Mouse (Mus musculus) bone marrow macrophage, adult 2 months (primary cell): ENCODE measurements around the gene Mxi1. TPM values are rescaled to one million over a fixed set of nuclear protein-coding genes. Genes with fewer than 3 reads are reported as not detected.

Source experiments
- H3K27ac ChIP-seq: 2 replicates; pipeline ENCODE4 v1.5.1; 2012; ENCODE audit warnings: low read depth, low read length; ENCODE audit not compliant: insufficient read depth
- H3K4me1 ChIP-seq: 2 replicates; pipeline ENCODE4 v1.6.1; 2012; ENCODE audit warnings: low read length; ENCODE audit not compliant: control insufficient read depth, insufficient read depth
- H3K4me3 ChIP-seq: 2 replicates; pipeline ENCODE4 v1.5.1; 2012; ENCODE audit warnings: mild to moderate bottlenecking, low read length, moderate library complexity; ENCODE audit not compliant: insufficient read depth
- CTCF ChIP-seq: IDR thresholded peaks from 2 replicates; pipeline ENCODE4 v1.5.1; 2012; ENCODE audit warnings: low read depth, mild to moderate bottlenecking, low read length, moderate library complexity
- POLR2A ChIP-seq: IDR thresholded peaks from 2 replicates; pipeline ENCODE4 v1.6.1; 2012; ENCODE audit warnings: mild to moderate bottlenecking, low read depth, low read length, borderline replicate concordance
- polyA plus RNA-seq: library from polyadenylated mRNA; stranded (reverse); fragments of >200 nt; gene quantifications from 2 replicates; pipeline ENCODE4 v1.2.4, GENCODE M21; 2012; ENCODE audit not compliant: missing spikeins, insufficient read depth, insufficient read length

Gene Mxi1
- polyA plus RNA-seq, 1 experiment: 49.2 TPM

GRCm38 (mm10) chr19:53364551-53364950 lies 54.2 kb downstream of the Mxi1 start:
- TF ChIP-seq CTCF: no peak
- TF ChIP-seq POLR2A: no peak
- no peak overlapping the region for H3K4me3 ChIP-seq
- peaks cover 16% of the 10 kb centered on the region for H3K4me1 ChIP-seq
- H3K27ac ChIP-seq: no peak overlapping the region

GRCm38 (mm10) chr19:53364963-53365362 lies 54.6 kb downstream of the Mxi1 start:
- TF ChIP-seq CTCF: no peak
- no peak for TF ChIP-seq POLR2A
- Histone ChIP-seq H3K4me1 (peaks cover 16% of the 10 kb centered on the region), H3K4me3 (peak overlapping the region; percentile 35), H3K27ac (no peak overlapping the region)

- no peak overlapping the region for H3K27ac ChIP-seq
- H3K4me1 ChIP-seq: peaks cover 16% of the 10 kb centered on the region
- no peak for TF ChIP-seq CTCF
- TF ChIP-seq POLR2A: no peak
- H3K4me3 ChIP-seq: no peak overlapping the region
Observed at GRCm38 (mm10) chr19:53366057-53366775, 55.9 kb downstream of the Mxi1 start.

GRCm38 (mm10) chr19:53366881-53367280 lies 56.6 kb downstream of the Mxi1 start:
- no peak for TF ChIP-seq CTCF
- TF ChIP-seq POLR2A: no peak
- H3K27ac ChIP-seq: no peak overlapping the region
- no peak overlapping the region for H3K4me3 ChIP-seq

GRCm38 (mm10) chr19:53369469-53370043 lies 59.2 kb downstream of the Mxi1 start:
- peak; percentile 70 for TF ChIP-seq CTCF
- TF ChIP-seq POLR2A: no peak
- H3K27ac ChIP-seq: no peak overlapping the region

More at GRCm38 (mm10) chr19:53366881-53367280, 56.6 kb downstream of the Mxi1 start:
- H3K4me1 ChIP-seq: peaks cover 16% of the 10 kb centered on the region

GRCm38 (mm10) chr19:53370233-53370632 lies 59.9 kb downstream of the Mxi1 start:
- Histone ChIP-seq H3K27ac (no peak overlapping the region), H3K4me1 (peaks cover 9% of the 10 kb centered on the region), H3K4me3 (no peak overlapping the region)
- no peak for TF ChIP-seq CTCF
- TF ChIP-seq POLR2A: no peak

More at GRCm38 (mm10) chr19:53369469-53370043, 59.2 kb downstream of the Mxi1 start:
- Histone ChIP-seq H3K4me3 (no peak overlapping the region), H3K4me1 (peaks cover 13% of the 10 kb centered on the region)

- no peaks in the 10 kb centered on the region for H3K4me1 ChIP-seq
- no peak within 1 kb of the TSS for H3K4me3 ChIP-seq
- H3K27ac ChIP-seq: no peak within 1 kb of the TSS
- TF ChIP-seq CTCF (no peak), POLR2A (no peak)
Observed at GRCm38 (mm10) chr19:53371666-53372065, 61.3 kb downstream of the Mxi1 start, which contains the start of gene Gm10197. Gene Gm10197, minus strand, starts transcription at chr19:53371766.

- TF ChIP-seq CTCF: no peak
- no peak for TF ChIP-seq POLR2A
- Histone ChIP-seq H3K4me3 (no peak overlapping the region), H3K4me1 (no peaks in the 10 kb centered on the region), H3K27ac (no peak overlapping the region)
Observed at GRCm38 (mm10) chr19:53373570-53373969, 63.3 kb downstream of the Mxi1 start.

- Histone ChIP-seq H3K4me1 (no peaks in the 10 kb centered on the region), H3K27ac (no peak overlapping the region), H3K4me3 (no peak overlapping the region)
- no peak for TF ChIP-seq CTCF
- TF ChIP-seq POLR2A: no peak
Observed at GRCm38 (mm10) chr19:53375299-53375698, 65.0 kb downstream of the Mxi1 start.

GRCm38 (mm10) chr19:53375816-53376215 lies 65.5 kb downstream of the Mxi1 start:
- TF ChIP-seq POLR2A (no peak), CTCF (no peak)
- Histone ChIP-seq H3K4me1 (no peaks in the 10 kb centered on the region), H3K27ac (no peak overlapping the region), H3K4me3 (no peak overlapping the region)
